Mouse (Mus musculus): Measurements from ENCODE around the gene Gm20388. TPM values are rescaled to one million over a fixed set of nuclear protein-coding genes. Genes with fewer than 3 reads are reported as not detected.
A peak's percentile ranks its signal among the peaks of the same experiment; 100 is the strongest.

Gene Gm20388
- total RNA-seq, 2 experiments from 2014 or later = 4.4 to 7.8 TPM

- DNase-seq (ENCODE audit: low spot score in 2 of 2) = no peak
These were observed 2138.6 kb downstream of the Gm20388 start for GRCm38 (mm10) chr8:122049266-122049665.

DNA sequence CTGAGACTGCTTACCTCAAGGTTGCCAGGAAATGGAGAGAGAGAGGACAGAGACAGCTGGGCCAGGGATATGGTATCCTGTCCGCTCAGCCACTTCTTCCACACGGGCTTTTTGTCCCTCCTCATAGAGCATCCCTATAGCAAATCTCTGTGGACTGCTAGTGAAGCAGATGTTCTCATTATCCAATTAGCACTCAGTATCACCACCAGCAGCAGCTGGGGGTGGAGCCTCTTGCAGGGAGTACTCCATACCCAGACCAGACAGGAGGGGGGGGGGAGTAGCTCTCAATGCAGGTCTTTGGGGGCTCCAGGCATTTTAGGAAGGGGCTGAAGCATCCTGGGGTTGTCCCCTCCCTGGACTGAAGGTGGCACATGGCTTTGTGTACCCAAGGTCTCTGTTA is 2139.3 kb downstream of the Gm20388 start:
- DNase-seq (ENCODE audit: low spot score in 2 of 2) = no peak

- no peak for DNase-seq (ENCODE audit: low spot score in 2 of 2)
These were observed 2140.0 kb downstream of the Gm20388 start for GRCm38 (mm10) chr8:122050620-122051019.

GRCm38 (mm10) chr8:122055321-122055720 is 2144.7 kb downstream of the Gm20388 start:
- DNase-seq (ENCODE audit: low spot score in 2 of 2) = no peak

DNA sequence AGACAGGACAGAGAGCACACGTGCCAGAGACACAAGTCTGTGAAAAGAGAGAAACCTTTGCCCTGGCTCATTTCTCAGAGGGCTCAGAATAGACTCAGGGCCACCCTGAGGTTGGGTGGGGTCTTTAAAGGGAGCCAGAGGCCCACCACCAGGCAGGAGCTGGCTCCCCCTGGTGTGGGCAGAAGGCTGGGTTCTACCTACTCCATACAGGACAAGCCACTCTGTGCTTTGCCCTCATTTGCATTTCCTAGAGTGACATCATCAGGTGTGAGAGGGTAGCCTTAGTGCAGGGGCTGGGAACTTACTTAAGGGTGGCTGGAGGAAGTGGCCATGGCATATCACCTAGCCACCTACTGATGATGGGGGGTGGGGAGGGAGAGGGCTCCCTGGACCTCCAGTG is 2145.5 kb downstream of the Gm20388 start:
- DNase-seq (ENCODE audit: low spot score in 2 of 2) = no peak

GRCm38 (mm10) chr8:122056882-122057281 is 2146.2 kb downstream of the Gm20388 start:
- DNase-seq (ENCODE audit: low spot score in 2 of 2) = no peak

GRCm38 (mm10) chr8:122058510-122058909 is 2147.9 kb downstream of the Gm20388 start:
- DNase-seq (ENCODE audit: low spot score in 2 of 2) = no peak

DNA sequence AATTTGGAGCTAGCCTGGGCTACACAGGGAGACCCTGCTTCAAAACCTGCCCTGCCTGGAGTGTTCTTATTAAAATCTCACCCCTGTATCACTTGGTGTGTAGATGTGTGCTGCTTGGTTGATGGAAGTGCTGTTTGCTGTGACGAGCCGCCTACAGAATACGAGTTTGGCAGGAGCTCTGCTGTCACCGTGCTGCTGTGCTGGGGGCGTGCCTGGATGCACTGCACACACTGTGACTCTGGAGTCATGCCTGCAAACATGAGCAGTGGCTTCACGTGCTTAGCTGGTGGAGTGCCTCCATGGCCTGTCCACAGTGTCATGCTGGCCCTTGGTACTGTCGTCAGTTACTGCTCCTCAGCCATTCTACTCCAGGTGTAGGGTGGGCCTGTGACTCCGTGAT is 2148.3 kb downstream of the Gm20388 start:
- peak; percentile 59 to 64 for DNase-seq (ENCODE audit: low spot score in 2 of 2)

- no peak for DNase-seq (ENCODE audit: low spot score in 2 of 2)
These were observed 2152.0 kb downstream of the Gm20388 start for GRCm38 (mm10) chr8:122062508-122063223.

GRCm38 (mm10) chr8:122064353-122064752 is 2153.7 kb downstream of the Gm20388 start:
- DNase-seq (ENCODE audit: low spot score in 2 of 2) = no peak

DNA sequence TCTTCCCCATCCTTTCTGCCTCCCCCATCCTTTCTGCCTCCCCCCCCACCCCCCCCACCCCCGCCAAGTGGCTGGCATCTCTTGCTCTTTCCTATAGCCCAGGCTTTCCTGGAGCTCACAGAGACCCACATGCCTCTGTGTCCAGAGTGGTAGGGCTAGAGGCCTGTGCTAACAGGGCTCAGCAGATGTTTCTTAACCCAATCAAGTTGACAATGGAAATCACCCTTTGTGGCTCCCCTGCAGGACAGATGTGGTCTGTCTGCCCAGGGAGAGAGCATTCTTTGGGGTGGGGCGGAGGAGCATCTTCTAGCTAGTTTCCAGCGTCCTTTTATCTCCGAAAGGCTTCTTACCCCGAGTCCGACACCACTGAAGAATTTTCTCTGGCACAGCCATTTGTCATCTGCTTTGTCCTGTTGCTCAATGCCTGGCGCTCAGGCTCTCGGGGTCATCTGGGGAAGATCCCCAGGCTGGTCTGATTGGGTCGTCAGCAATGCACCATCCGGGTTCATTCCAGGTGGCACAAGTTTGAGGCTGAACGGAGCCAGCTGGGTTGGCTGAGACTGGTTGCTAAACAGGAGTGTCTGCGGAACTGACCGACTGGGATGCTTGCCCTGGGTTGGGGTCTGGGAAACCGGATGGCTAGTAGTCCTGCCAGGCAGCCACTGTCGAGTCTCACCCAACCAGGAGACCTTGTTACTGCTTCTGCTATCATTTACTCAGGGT is 2157.3 kb downstream of the Gm20388 start:
- no peak for DNase-seq (ENCODE audit: low spot score in 2 of 2)

- no peak for DNase-seq (ENCODE audit: low spot score in 2 of 2)
These were observed 2158.0 kb downstream of the Gm20388 start for GRCm38 (mm10) chr8:122068609-122069008.

DNA sequence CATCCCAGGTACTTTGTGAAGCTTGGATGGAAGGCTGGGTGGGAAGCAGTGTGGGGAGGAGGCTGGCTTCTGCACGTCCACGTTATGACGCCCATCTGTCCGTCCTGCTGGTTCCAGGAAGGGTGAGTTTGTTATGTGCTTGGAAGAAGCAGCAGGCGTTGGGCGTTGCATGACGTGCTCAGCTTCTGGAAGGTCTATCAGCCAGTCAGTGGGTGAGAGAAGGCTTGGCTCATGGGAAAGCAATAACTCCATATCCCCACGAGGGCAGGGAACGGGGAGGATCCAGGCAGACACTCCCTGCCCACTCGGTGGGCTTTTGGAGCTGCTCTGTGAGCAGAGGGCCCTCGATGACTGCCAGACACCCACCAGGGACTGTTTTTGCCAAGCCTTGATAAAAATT is 2158.6 kb downstream of the Gm20388 start:
- DNase-seq (ENCODE audit: low spot score in 2 of 2) = peak; percentile 39 to 57

GRCm38 (mm10) chr8:122071193-122071592 is 2160.6 kb downstream of the Gm20388 start:
- no peak for DNase-seq (ENCODE audit: low spot score in 2 of 2)

- DNase-seq (ENCODE audit: low spot score in 2 of 2) = no peak
These were observed 2163.3 kb downstream of the Gm20388 start for GRCm38 (mm10) chr8:122073964-122074363.

DNA sequence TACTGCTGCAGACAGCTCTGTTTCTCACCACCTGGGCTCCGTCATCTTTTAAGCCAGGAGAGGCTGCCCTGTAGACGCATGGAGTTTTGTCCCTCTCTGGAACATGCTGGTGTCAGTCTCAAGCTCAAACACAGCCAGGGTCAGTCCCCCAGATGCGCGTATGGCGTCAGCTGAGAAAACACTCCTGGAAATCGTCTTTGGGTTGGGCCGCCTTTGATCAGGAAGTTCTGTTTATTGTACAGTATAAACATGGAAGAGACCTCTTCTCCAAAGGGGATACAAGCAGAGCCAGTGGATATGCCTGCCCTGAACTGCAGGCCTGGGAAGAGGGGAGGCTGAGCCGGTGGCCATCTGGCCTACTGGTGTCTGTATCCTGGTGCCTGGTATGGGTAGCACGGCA is 2163.8 kb downstream of the Gm20388 start:
- no peak for DNase-seq (ENCODE audit: low spot score in 2 of 2)

DNA sequence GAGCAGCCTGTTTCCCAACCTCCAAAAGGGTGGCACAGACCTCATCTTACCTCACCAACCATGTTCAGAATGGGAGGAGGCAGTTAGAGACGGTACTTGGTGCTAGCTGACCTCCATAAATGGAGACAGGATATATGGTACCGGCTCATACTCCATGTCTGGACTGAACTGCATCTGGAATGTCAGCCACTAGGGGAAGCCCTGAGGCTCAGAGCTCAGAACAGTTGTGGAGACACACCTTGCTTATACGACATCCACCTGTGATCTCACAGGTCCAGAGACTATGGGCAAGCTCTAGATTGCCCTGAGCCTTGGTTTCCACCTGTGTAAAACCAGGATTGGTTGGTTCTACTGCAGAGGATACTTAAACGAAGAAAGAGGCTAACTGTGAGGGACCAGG is 2164.3 kb downstream of the Gm20388 start:
- no peak for DNase-seq (ENCODE audit: low spot score in 2 of 2)

DNA sequence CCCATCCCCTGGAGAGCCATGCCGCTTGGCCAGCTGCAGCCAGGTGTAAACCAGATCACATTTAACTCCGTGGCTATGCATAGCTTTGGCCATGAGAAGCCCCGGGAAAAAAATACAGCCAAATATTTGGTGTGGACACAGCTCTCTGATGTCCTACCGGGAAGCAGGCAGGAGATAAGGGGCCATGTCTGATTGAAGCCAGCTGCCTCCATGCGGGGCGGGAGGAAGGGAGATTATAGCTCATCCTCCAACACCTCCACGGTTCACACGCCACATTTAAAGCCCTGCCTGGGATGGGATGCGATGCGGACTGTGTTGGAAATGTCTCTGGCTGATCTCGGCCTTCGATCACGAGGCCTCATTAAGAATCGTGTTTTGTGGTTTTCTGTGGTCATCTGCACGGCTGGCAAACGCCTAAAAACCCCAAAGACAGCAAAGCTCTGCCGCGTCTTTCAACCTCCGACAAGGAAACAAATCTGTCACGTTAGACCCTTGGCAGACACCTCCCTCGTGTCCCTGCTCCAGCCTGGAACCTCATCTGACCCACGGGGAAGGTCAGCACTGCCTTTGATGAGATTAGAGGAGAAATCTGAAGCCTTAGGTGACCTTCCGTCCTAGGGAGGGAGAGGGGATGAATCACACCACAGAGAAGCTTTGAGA is 2165.7 kb downstream of the Gm20388 start:
- no peak for DNase-seq (ENCODE audit: low spot score in 2 of 2)

DNA sequence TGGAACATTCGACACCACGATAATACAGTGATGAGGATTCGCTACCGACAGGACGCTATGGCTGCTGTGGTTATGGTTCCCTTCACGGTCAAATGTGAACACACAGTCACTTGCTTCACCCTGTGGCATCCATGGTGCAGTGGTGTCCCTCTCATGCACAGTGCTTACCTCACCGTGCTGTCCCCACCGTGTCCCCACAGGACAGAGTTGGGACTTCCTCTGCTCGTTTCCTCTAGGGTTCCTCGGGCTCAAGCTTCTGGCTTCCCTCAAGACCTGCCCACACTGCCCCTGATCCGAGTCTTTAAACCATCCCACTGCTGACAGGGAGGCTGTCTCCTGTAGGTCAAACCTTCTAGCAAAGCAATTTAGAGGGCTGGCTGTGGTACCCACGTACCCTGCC is 2167.7 kb downstream of the Gm20388 start:
- DNase-seq (ENCODE audit: low spot score in 2 of 2) = no peak

GRCm38 (mm10) chr8:122079093-122079492 is 2168.5 kb downstream of the Gm20388 start:
- no peak for DNase-seq (ENCODE audit: low spot score in 2 of 2)

DNA sequence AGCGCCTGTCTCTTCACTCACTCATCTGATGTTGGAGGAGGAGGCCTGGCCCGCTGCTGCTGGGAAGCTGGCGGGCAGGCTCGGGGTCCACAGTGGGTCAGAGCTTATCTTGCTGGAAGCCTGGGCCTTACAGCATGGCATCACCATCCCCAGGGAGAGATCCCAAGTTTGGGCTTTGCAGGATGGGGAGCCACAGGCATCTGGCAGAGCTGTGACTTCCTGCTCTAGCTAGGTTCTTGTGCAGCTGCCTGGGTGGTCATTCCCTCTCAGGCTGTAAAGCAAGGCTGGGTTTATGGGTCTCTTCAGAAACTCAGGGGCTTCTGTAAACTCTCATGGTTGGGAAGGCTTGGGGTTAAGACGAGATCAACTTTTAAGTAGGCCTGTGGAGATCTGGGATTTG is 2169.7 kb downstream of the Gm20388 start:
- no peak for DNase-seq (ENCODE audit: low spot score in 2 of 2)

- no peak for DNase-seq (ENCODE audit: low spot score in 2 of 2)
These were observed 2172.8 kb downstream of the Gm20388 start for GRCm38 (mm10) chr8:122083401-122083800.
